In the genomic region with DNA sequence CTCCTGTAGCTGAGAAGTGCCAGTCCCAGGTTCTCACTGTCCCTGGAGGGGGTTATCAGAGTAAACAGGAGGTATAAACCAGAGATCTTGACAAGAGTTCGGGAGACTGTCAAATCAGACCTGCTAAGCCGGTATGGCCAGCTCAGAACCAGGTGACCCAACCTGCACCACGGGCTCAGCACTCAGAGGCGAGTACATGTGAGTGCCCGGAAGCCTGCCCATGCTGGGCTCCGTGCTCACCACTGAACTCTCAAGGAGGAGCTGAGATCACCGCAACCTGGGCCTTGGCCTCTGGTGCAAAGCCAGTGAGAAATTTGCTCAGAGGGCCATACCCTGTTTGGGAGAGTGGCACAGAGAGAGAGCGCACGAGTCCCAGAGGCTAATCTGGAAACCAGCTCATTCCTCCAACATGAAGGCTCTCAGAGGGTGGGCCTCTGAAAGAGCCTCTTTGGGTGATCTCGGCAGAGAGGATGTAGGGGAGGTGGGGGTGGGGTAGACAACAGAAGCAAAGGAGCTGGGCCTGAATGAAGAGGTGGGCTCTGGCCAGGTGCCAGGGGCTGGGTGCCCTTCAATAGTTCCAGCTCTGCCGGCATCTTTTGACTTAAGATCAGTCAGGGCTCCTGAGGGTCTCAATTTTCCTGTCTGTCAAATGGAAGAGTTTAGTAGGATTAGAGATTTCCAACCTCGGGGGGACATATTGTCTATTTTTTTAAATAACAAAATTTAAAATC, we compare ENCODE assay signal across 11 mouse cellular contexts. TPM values are rescaled to one million over a fixed set of nuclear protein-coding genes. Genes with fewer than 3 reads are reported as not detected.
DNase-seq lines count a peak whose midpoint lies in the region; ATAC-seq and TF ChIP-seq lines count a peak whose summit lies in the region.
"Had no signal": no experiment of that assay in that cellular context is flagged by ENCODE, and none has a peak within 500 bp of the region (broad histone marks: within the 10 kb centered on the region; RNA-seq: fewer than 3 reads in every experiment).

No protein-coding gene starts in this region.

- H3K4me1 ChIP-seq in embryonic facial prominence, embryonic 14.5 days (ENCODE audit: control insufficient read depth, insufficient read depth, low read length): peaks cover 21% of the 10 kb centered on the region
- no peaks in the 10 kb centered on the region; the same call in 1 of the 2 replicates for H3K4me1 ChIP-seq in lung, embryonic 16.5 days (replicated peaks; ENCODE audit: control insufficient read depth, insufficient read depth, low read length)

- intact Hi-C loops in gastrocnemius, adult 2 months (cut with DNase I): no loop called here

- H3K36me3 ChIP-seq in embryonic facial prominence, embryonic 14.5 days (ENCODE audit: control insufficient read depth, insufficient read depth, low read length): peaks cover 25% of the 10 kb centered on the region
- 0 out of 2 replicates have a peak, but pooled peaks cover 4% of the 10 kb centered on the region for H3K36me3 ChIP-seq in lung, embryonic 16.5 days (ENCODE audit: control insufficient read depth, insufficient read depth, low read length)

- 0 out of 2 replicates have a peak, but pooled peaks have one; percentile 7 for ATAC-seq in embryonic facial prominence, embryonic 14.5 days (ENCODE audit: low read depth)
- peak; percentile 63 for ATAC-seq in lung, embryonic 16.5 days (ENCODE audit: low read depth)
- ATAC-seq: intestine, postnatal 0 days; liver, postnatal 0 days had no signal

- H3K27ac ChIP-seq in gastrocnemius, adult 2 months: 0 out of 2 replicates have a peak overlapping the region, but pooled peaks have one; percentile 35
- H3K27ac ChIP-seq in embryonic facial prominence, embryonic 14.5 days (replicated peaks; ENCODE audit: low read depth, low read length): peak overlapping the region; percentile 46
- peak overlapping the region; percentile 25; the same call in 1 of the 2 replicates for H3K27ac ChIP-seq in lung, embryonic 16.5 days (ENCODE audit: low read length)

- no peak overlapping the region for H3K4me3 ChIP-seq in gastrocnemius, adult 2 months
- no peak overlapping the region for H3K4me3 ChIP-seq in embryonic facial prominence, embryonic 14.5 days (ENCODE audit: low read depth, low read length)
- no peak overlapping the region for H3K4me3 ChIP-seq in lung, embryonic 16.5 days (ENCODE audit: low read length)

- no peak for DNase-seq in gastrocnemius, adult 2 months
- no peak for DNase-seq in gastrocnemius, postnatal 25 days
- DNase-seq in cerebellum, adult 8-10 months: peak; percentile 46
- no peak for DNase-seq in embryonic facial prominence, embryonic 14.5 days (ENCODE audit: low spot score)
- DNase-seq in adipocyte (ENCODE audit: low spot score): no peak
- DNase-seq in right cerebral cortex, postnatal 10 days (ENCODE audit: low spot score in 2 of 2): no peak
- DNase-seq in left cerebral cortex, adult 11 months (ENCODE audit: low spot score): no peak
- DNase-seq: liver, postnatal 0 days; right cerebral cortex, adult 18-20 months had no signal

- H3K27me3 ChIP-seq in embryonic facial prominence, embryonic 14.5 days (replicated peaks; ENCODE audit: control insufficient read depth, insufficient read depth, low read length): no peaks in the 10 kb centered on the region
- no peaks in the 10 kb centered on the region for H3K27me3 ChIP-seq in lung, embryonic 16.5 days (ENCODE audit: control insufficient read depth, insufficient read depth, low read depth, low read length)

- no peak for TF ChIP-seq CTCF in gastrocnemius, adult 2 months (IDR thresholded peaks at IDR 0.05)

- WGBS in embryonic facial prominence, embryonic 14.5 days: 55% methylated on average over 12 of the region's 12 CpGs
- 53% methylated on average over 12 of the region's 12 CpGs for WGBS in lung, embryonic 16.5 days

- H3K4me2 ChIP-seq in embryonic facial prominence, embryonic 14.5 days (ENCODE audit: low read depth, low read length): no peak overlapping the region
- no peak overlapping the region for H3K4me2 ChIP-seq in lung, embryonic 16.5 days (ENCODE audit: low read depth, low read length)

- H3K9me3 ChIP-seq in embryonic facial prominence, embryonic 14.5 days (ENCODE audit: control insufficient read depth, low read length): no peaks in the 10 kb centered on the region
- H3K9me3 ChIP-seq in lung, embryonic 16.5 days (ENCODE audit: control insufficient read depth, low read length): no peaks in the 10 kb centered on the region

- H3K9ac ChIP-seq in embryonic facial prominence, embryonic 14.5 days (ENCODE audit: low read depth, low read length): no peak overlapping the region
- H3K9ac ChIP-seq in lung, embryonic 16.5 days (ENCODE audit: low read length): no peak overlapping the region
- H3K9ac ChIP-seq: liver, postnatal 0 days had no signal

RNA-seq across cellular contexts. Expression of gene Trim62, which starts 24.0 kb away (rescaled TPM):
- under 1 TPM; 0.50 to 0.74 TPM for total RNA-seq in gastrocnemius, adult 2 months (2021)
- under 1 TPM; 0.59 to 0.88 TPM for total RNA-seq in gastrocnemius, postnatal 25 days (2021)
- polyA plus RNA-seq in embryonic facial prominence, embryonic 14.5 days (2014; fragmentation: Nextera tagmentation; extraction: Ambion mirVana): 8.8 and 9.2 TPM in 2 replicates
- polyA plus RNA-seq in lung, embryonic 16.5 days (2015; fragmentation: Nextera tagmentation; extraction: Ambion mirVana): 3.7 and 3.9 TPM in 2 replicates

RNA-seq across cellular contexts. Expression of gene Azin2, which starts 54.8 kb away (rescaled TPM):
- total RNA-seq in gastrocnemius, adult 2 months (2021): 1 to 10 TPM; 1.2 to 2.2 TPM
- total RNA-seq in gastrocnemius, postnatal 25 days (2021): 1 to 10 TPM; 1.8 to 3.1 TPM
- 20.0 and 27.1 TPM in 2 replicates for polyA plus RNA-seq in embryonic facial prominence, embryonic 14.5 days (2014; fragmentation: Nextera tagmentation; extraction: Ambion mirVana)
- polyA plus RNA-seq in lung, embryonic 16.5 days (2015; fragmentation: Nextera tagmentation; extraction: Ambion mirVana): 18.7 and 23.2 TPM in 2 replicates
